Mouse (Mus musculus): ENCODE data around the gene Csn2. TPM values are rescaled to one million over a fixed set of nuclear protein-coding genes. Genes with fewer than 3 reads are reported as not detected.

Gene Csn2
- not detected for polyA plus RNA-seq (2014; fragmentation: Illumina TruSeq; extraction: RNeasy Lipid Tissue Mini Kit (QIAGEN cat#74804); ENCODE audit: low read depth, low replicate concordance)

DNA sequence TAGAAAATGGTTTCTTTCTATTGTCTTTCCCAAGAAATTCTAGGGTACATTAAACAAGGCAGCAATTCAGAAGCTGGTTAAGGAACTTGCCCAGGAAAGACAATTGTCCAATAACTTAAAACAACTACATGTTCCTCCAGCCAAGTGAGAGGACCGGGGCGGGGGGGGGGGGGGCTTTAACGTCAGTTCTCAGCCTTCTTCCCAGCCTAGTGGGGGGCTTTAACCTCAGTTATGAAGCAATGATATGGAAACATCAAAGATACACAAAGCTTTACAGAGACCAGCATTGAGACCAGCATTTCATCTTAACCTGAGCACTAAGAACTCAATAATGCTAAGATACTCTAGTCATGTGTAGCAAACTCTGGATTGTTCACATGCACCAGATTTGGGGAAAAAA, at the start of gene Csn2:
Csn2 (minus strand) TSS at position 101 of the 400 bp plus-strand sequence.

DNA sequence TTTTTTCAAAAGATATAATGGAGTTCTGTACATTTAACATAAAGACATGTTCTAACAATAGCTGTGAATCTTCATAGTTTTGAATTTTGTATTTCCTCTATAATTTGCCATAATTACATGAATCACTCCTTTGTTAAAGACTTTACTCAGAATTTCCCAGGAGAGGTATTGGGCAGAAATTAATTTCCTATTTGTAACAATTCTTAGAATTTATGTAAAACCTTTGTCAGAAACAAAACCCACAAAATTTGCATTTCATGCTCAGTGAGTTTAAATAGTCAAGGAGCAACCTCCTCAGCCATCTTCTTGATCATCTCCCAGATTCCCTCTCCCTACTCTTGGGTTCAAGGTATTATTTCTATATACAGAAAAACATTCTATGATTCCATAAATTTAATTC, 33.5 kb downstream of the Csn2 start, which contains the start of gene Csn1s1:
Csn1s1 (plus strand) TSS at position 301 of the 400 bp plus-strand sequence.

Other genes with a start within 250 kb of the Csn2 start
- not detected for gene Ugt2a2, start 217.4 kb downstream of the Csn2 start, polyA plus RNA-seq (2014; fragmentation: Illumina TruSeq; extraction: RNeasy Lipid Tissue Mini Kit (QIAGEN cat#74804); ENCODE audit: low read depth, low replicate concordance)
- not detected for gene Gm43638, start 212.8 kb downstream of the Csn2 start, polyA plus RNA-seq (2014; fragmentation: Illumina TruSeq; extraction: RNeasy Lipid Tissue Mini Kit (QIAGEN cat#74804); ENCODE audit: low read depth, low replicate concordance)
- not detected for gene Ugt2a1, start 208.8 kb downstream of the Csn2 start, polyA plus RNA-seq (2014; fragmentation: Illumina TruSeq; extraction: RNeasy Lipid Tissue Mini Kit (QIAGEN cat#74804); ENCODE audit: low read depth, low replicate concordance)
- gene Sult1b1, start 161.4 kb downstream of the Csn2 start, polyA plus RNA-seq (2014; fragmentation: Illumina TruSeq; extraction: RNeasy Lipid Tissue Mini Kit (QIAGEN cat#74804); ENCODE audit: low read depth, low replicate concordance), result not detected
- gene Sult1d1, start 130.6 kb downstream of the Csn2 start, polyA plus RNA-seq (2014; fragmentation: Illumina TruSeq; extraction: RNeasy Lipid Tissue Mini Kit (QIAGEN cat#74804); ENCODE audit: low read depth, low replicate concordance), result not detected
- 0.82 TPM for gene Sult1e1, start 108.0 kb downstream of the Csn2 start, polyA plus RNA-seq (2014; fragmentation: Illumina TruSeq; extraction: RNeasy Lipid Tissue Mini Kit (QIAGEN cat#74804); ENCODE audit: low read depth, low replicate concordance)
- gene Csn1s1, start 33.4 kb downstream of the Csn2 start, polyA plus RNA-seq (2014; fragmentation: Illumina TruSeq; extraction: RNeasy Lipid Tissue Mini Kit (QIAGEN cat#74804); ENCODE audit: low read depth, low replicate concordance), result not detected
- not detected for gene Csn1s2a, start 74.9 kb upstream of the Csn2 start, polyA plus RNA-seq (2014; fragmentation: Illumina TruSeq; extraction: RNeasy Lipid Tissue Mini Kit (QIAGEN cat#74804); ENCODE audit: low read depth, low replicate concordance)
- gene Csn1s2b, start 108.5 kb upstream of the Csn2 start, polyA plus RNA-seq (2014; fragmentation: Illumina TruSeq; extraction: RNeasy Lipid Tissue Mini Kit (QIAGEN cat#74804); ENCODE audit: low read depth, low replicate concordance), result not detected
- gene Prr27, start 126.1 kb upstream of the Csn2 start, polyA plus RNA-seq (2014; fragmentation: Illumina TruSeq; extraction: RNeasy Lipid Tissue Mini Kit (QIAGEN cat#74804); ENCODE audit: low read depth, low replicate concordance), result not detected
- gene Odam, start 185.4 kb upstream of the Csn2 start, polyA plus RNA-seq (2014; fragmentation: Illumina TruSeq; extraction: RNeasy Lipid Tissue Mini Kit (QIAGEN cat#74804); ENCODE audit: low read depth, low replicate concordance), result not detected
- gene Csn3, start 225.9 kb upstream of the Csn2 start, polyA plus RNA-seq (2014; fragmentation: Illumina TruSeq; extraction: RNeasy Lipid Tissue Mini Kit (QIAGEN cat#74804); ENCODE audit: low read depth, low replicate concordance), result not detected